Mouse (Mus musculus): ENCODE measurements at regions not wholly inside any gene's neighbourhood (a gene's known extent, or its start where the extent isn't known, plus 50 kb on each side); places are given as distances from the start of the nearest gene placed in this dataset.

- no peak for DNase-seq
- intact Hi-C loops (cut with DNase I): loop anchor here (10.0 kb wide), 1 partner anchor 756 kb away; no protein-coding TSS in a partner anchor
Observed at GRCm38 (mm10) chr14:100618793-100619655, 334.5 kb upstream of the Klf12 start.

- DNase-seq: peak; percentile 74 to 76
- intact Hi-C loops (cut with DNase I): loop anchor here (10.0 kb wide), 1 partner anchor 765 kb away; no protein-coding TSS in a partner anchor
Observed at GRCm38 (mm10) chr14:100610017-100610760, 325.7 kb upstream of the Klf12 start.

- peak; percentile 79 to 86 for DNase-seq
- intact Hi-C loops (cut with DNase I): no loop called here
Observed at GRCm38 (mm10) chr14:100607109-100607508, 322.6 kb upstream of the Klf12 start.

- intact Hi-C loops (cut with DNase I): loop anchor here (5.0 kb wide), 1 partner anchor 44 kb away; no protein-coding TSS in a partner anchor
- peak; percentile 29 to 34 for DNase-seq
Observed at GRCm38 (mm10) chr14:100600886-100601451, 316.5 kb upstream of the Klf12 start.

GRCm38 (mm10) chr14:100570026-100570425 is 285.5 kb upstream of the Klf12 start:
- DNase-seq: no peak
- intact Hi-C loops (cut with DNase I): no loop called here

- no peak for DNase-seq
- intact Hi-C loops (cut with DNase I): no loop called here
Observed at GRCm38 (mm10) chr14:100561884-100562283, 277.4 kb upstream of the Klf12 start.

- DNase-seq: peak; percentile 79 to 84
- intact Hi-C loops (cut with DNase I): loop anchor here (5.0 kb wide), 2 partner anchors 44 to 194 kb away; no protein-coding TSS in a partner anchor
Observed at GRCm38 (mm10) chr14:100558378-100558777, 273.9 kb upstream of the Klf12 start.

GRCm38 (mm10) chr14:100552466-100552865 is 268.0 kb upstream of the Klf12 start:
- peak; percentile 59 to 61 for DNase-seq
- intact Hi-C loops (cut with DNase I): no loop called here

- no peak for DNase-seq
- intact Hi-C loops (cut with DNase I): no loop called here
Observed at GRCm38 (mm10) chr14:100550266-100550665, 265.8 kb upstream of the Klf12 start.

- DNase-seq: no peak
- intact Hi-C loops (cut with DNase I): no loop called here
Observed at GRCm38 (mm10) chr14:100530217-100530616, 245.7 kb upstream of the Klf12 start.

- intact Hi-C loops (cut with DNase I): no loop called here
- no peak for DNase-seq
Observed at GRCm38 (mm10) chr14:100529758-100530157, 245.3 kb upstream of the Klf12 start.

GRCm38 (mm10) chr14:100509396-100509795 is 224.9 kb upstream of the Klf12 start:
- intact Hi-C loops (cut with DNase I): no loop called here
- DNase-seq: no peak

GRCm38 (mm10) chr14:100508087-100508486 is 223.6 kb upstream of the Klf12 start:
- DNase-seq: no peak
- intact Hi-C loops (cut with DNase I): no loop called here

- DNase-seq: no peak
- intact Hi-C loops (cut with DNase I): no loop called here
Observed at GRCm38 (mm10) chr14:100507616-100508015, 223.1 kb upstream of the Klf12 start.

GRCm38 (mm10) chr14:100488837-100489236 is 204.4 kb upstream of the Klf12 start:
- intact Hi-C loops (cut with DNase I): loop anchor here (10.0 kb wide), 1 partner anchor 554 kb away; no protein-coding TSS in a partner anchor
- no peak for DNase-seq

GRCm38 (mm10) chr14:100485489-100485888 is 201.0 kb upstream of the Klf12 start:
- intact Hi-C loops (cut with DNase I): loop anchor here (10.0 kb wide), 1 partner anchor 551 kb away; no protein-coding TSS in a partner anchor
- peak; percentile 22 to 41 for DNase-seq

- DNase-seq: no peak
- intact Hi-C loops (cut with DNase I): loop anchor here (10.0 kb wide), 1 partner anchor 549 kb away; no protein-coding TSS in a partner anchor
Observed at GRCm38 (mm10) chr14:100484101-100484500, 199.6 kb upstream of the Klf12 start.

GRCm38 (mm10) chr14:100477595-100478380 is 193.3 kb upstream of the Klf12 start:
- intact Hi-C loops (cut with DNase I): no loop called here
- no peak for DNase-seq

GRCm38 (mm10) chr14:100468311-100468710 is 183.8 kb upstream of the Klf12 start:
- intact Hi-C loops (cut with DNase I): loop anchor here (10.0 kb wide), 1 partner anchor 906 kb away; no protein-coding TSS in a partner anchor
- no peak for DNase-seq

GRCm38 (mm10) chr14:100462321-100462720 is 177.8 kb upstream of the Klf12 start:
- no peak for DNase-seq
- intact Hi-C loops (cut with DNase I): loop anchor here (5.0 to 10.0 kb wide), 2 partner anchors 175 to 912 kb away; no protein-coding TSS in a partner anchor

Data from heart, postnatal 10 days (tissue).